Mouse (Mus musculus) gastrocnemius, adult 2 months (tissue): ENCODE data around the gene Rapgef6. TPM values are rescaled to one million over a fixed set of nuclear protein-coding genes. Genes with fewer than 3 reads are reported as not detected.
A peak's percentile ranks its signal among the peaks of the same experiment; 100 is the strongest.
"Not testable (repeated sequence)": the region's sequence is repeated elsewhere in the genome, so short reads cannot be mapped to it uniquely, and the experiment has no call there.

ENCODE experiments used
- DNase-seq: peaks from one replicate; pipeline ENCODE4 v3.0.0; 2022
- H3K27ac ChIP-seq: fragments of 200-600 bp; 2 replicates; pipeline ENCODE4 v1.8.1; 2022; ENCODE audit warnings: mild to moderate bottlenecking
- H3K4me3 ChIP-seq: fragments of 200-600 bp; 2 replicates; pipeline ENCODE4 v1.8.1; 2022; ENCODE audit warnings: mild to moderate bottlenecking, moderate library complexity
- CTCF ChIP-seq: fragments of 200-600 bp; IDR thresholded peaks from 2 replicates; pipeline ENCODE4 v1.8.1; 2022; ENCODE audit warnings: antibody characterized with exemption, mild to moderate bottlenecking, moderate library complexity
- intact Hi-C: fragments of 180-260 bp; cut with DNase I; formaldehyde crosslinking; loops from one replicate; pipeline ENCODE4 v1.15.1; 2025
- total RNA-seq, 2 experiments: library from RNA; stranded (reverse); gene quantifications; 2 replicates each; pipeline ENCODE4 v1.2.3; 2021

Gene Rapgef6
- total RNA-seq, 2 experiments from 2014 or later: 6.7 to 9.4 TPM

- H3K27ac ChIP-seq: no peak overlapping the region
- intact Hi-C loops: no loop called here
- TF ChIP-seq CTCF: no peak
- H3K4me3 ChIP-seq: no peak overlapping the region
- DNase-seq: no peak
These were observed 73.4 kb downstream of the Rapgef6 start for GRCm38 (mm10) chr11:54595905-54596555.

GRCm38 (mm10) chr11:54597902-54598447 is 75.3 kb downstream of the Rapgef6 start:
- intact Hi-C loops: no loop called here
- no peak for TF ChIP-seq CTCF
- Histone ChIP-seq H3K4me3 (no peak overlapping the region), H3K27ac (no peak overlapping the region)
- no peak for DNase-seq

- intact Hi-C loops: no loop called here
These were observed 78.5 kb downstream of the Rapgef6 start for GRCm38 (mm10) chr11:54601121-54601520.

GRCm38 (mm10) chr11:54602764-54603163 is 80.1 kb downstream of the Rapgef6 start:
- H3K4me3 ChIP-seq, intact Hi-C loops, H3K27ac ChIP-seq, DNase-seq: not testable (repeated sequence)

More at GRCm38 (mm10) chr11:54601121-54601520, 78.5 kb downstream of the Rapgef6 start:
- DNase-seq: no peak
- Histone ChIP-seq H3K27ac (no peak overlapping the region), H3K4me3 (no peak overlapping the region)
- TF ChIP-seq CTCF: no peak

GRCm38 (mm10) chr11:54604415-54604814 is 81.8 kb downstream of the Rapgef6 start:
- intact Hi-C loops: no loop called here
- DNase-seq: no peak
- Histone ChIP-seq H3K4me3 (no peak overlapping the region), H3K27ac (no peak overlapping the region)
- TF ChIP-seq CTCF: no peak

GRCm38 (mm10) chr11:54613628-54614027 is 91.0 kb downstream of the Rapgef6 start:
- DNase-seq: no peak
- no peak for TF ChIP-seq CTCF
- H3K4me3 ChIP-seq: no peak overlapping the region
- intact Hi-C loops: no loop called here
- H3K27ac ChIP-seq: no peak overlapping the region

- DNase-seq: no peak
- no peak for TF ChIP-seq CTCF
- no peak overlapping the region for H3K4me3 ChIP-seq
- intact Hi-C loops: no loop called here
- no peak overlapping the region for H3K27ac ChIP-seq
These were observed 91.9 kb downstream of the Rapgef6 start for GRCm38 (mm10) chr11:54614560-54614959.

GRCm38 (mm10) chr11:54618841-54619240 is 96.2 kb downstream of the Rapgef6 start:
- DNase-seq: no peak
- no peak overlapping the region for H3K27ac ChIP-seq
- H3K4me3 ChIP-seq: no peak overlapping the region
- no peak for TF ChIP-seq CTCF
- intact Hi-C loops: no loop called here

GRCm38 (mm10) chr11:54621725-54622124 is 99.1 kb downstream of the Rapgef6 start:
- Histone ChIP-seq H3K4me3 (no peak overlapping the region), H3K27ac (no peak overlapping the region)
- TF ChIP-seq CTCF: no peak
- DNase-seq: no peak
- intact Hi-C loops: no loop called here

- H3K27ac ChIP-seq: 0 out of 2 replicates have a peak overlapping the region, but pooled peaks have one; percentile 0
- no peak overlapping the region; the same call in 1 of the 2 replicates for H3K4me3 ChIP-seq
- TF ChIP-seq CTCF: no peak
- intact Hi-C loops: no loop called here
- DNase-seq: no peak
These were observed 104.3 kb downstream of the Rapgef6 start for GRCm38 (mm10) chr11:54626905-54627304.

- H3K4me3 ChIP-seq: no peak overlapping the region
- no peak overlapping the region for H3K27ac ChIP-seq
- intact Hi-C loops: no loop called here
- peak; percentile 13; the same call in 1 of the 2 replicates for TF ChIP-seq CTCF
- DNase-seq: no peak
These were observed 123.8 kb downstream of the Rapgef6 start for GRCm38 (mm10) chr11:54646420-54646819.

- DNase-seq: no peak
- intact Hi-C loops: no loop called here
- Histone ChIP-seq H3K4me3 (no peak overlapping the region), H3K27ac (no peak overlapping the region)
- TF ChIP-seq CTCF: no peak
These were observed 125.9 kb downstream of the Rapgef6 start for GRCm38 (mm10) chr11:54648573-54648972.

- intact Hi-C loops: loop anchor here (10.0 kb wide), 1 partner anchor 371 kb away; no protein-coding TSS in a partner anchor
- TF ChIP-seq CTCF: no peak
- H3K27ac ChIP-seq: no peak overlapping the region
- no peak for DNase-seq
- no peak overlapping the region for H3K4me3 ChIP-seq
These were observed 132.8 kb downstream of the Rapgef6 start for GRCm38 (mm10) chr11:54655420-54655819.
